Mouse (Mus musculus): ENCODE results near the gene Gm11639.

- no peak for TF ChIP-seq POU5F1 (IDR thresholded peaks at IDR 0.05; ENCODE audit: borderline replicate concordance, low read length)
- TF ChIP-seq CTCF (conservative IDR thresholded peaks at IDR 0.05; ENCODE audit: low read length), result no peak
- TF ChIP-seq NANOG (IDR thresholded peaks at IDR 0.05; ENCODE audit: borderline replicate concordance, low read length), result no peak
These were observed 45.9 kb upstream of the Gm11639 start for GRCm38 (mm10) chr11:104639634-104640033.
